Mouse (Mus musculus) neural tube, embryonic 13.5 days (tissue): ENCODE results near the gene Cd164l2. TPM values are rescaled to one million over a fixed set of nuclear protein-coding genes. Genes with fewer than 3 reads are reported as not detected.

Source experiments
- ATAC-seq: fragments of 200-750 bp; cut with Nextera tagmentation; 2 replicates; pipeline ENCODE4 v1.8.0; 2017; ENCODE audit warnings: low read depth, mild to moderate bottlenecking, moderate TSS enrichment, moderate library complexity
- H3K27ac ChIP-seq: fragments of 300-500 bp; sonication (generic); replicated peaks from 2 replicates; pipeline ENCODE4 v1.5.1; 2015; ENCODE audit warnings: moderate library complexity, mild to moderate bottlenecking, inconsistent platforms
- H3K27me3 ChIP-seq: fragments of 300-500 bp; sonication (generic); 2 replicates; pipeline ENCODE4 v1.6.1; 2015; ENCODE audit warnings: mild to moderate bottlenecking, inconsistent platforms
- H3K36me3 ChIP-seq: fragments of 300-500 bp; sonication (generic); 2 replicates; pipeline ENCODE4 v1.6.1; 2015; ENCODE audit warnings: mild to moderate bottlenecking, inconsistent platforms
- H3K4me1 ChIP-seq: fragments of 300-500 bp; sonication (generic); replicated peaks from 2 replicates; pipeline ENCODE4 v1.6.1; 2015; ENCODE audit warnings: inconsistent platforms
- H3K4me2 ChIP-seq: fragments of 300-500 bp; sonication (generic); 2 replicates; pipeline ENCODE4 v1.6.1; 2015; ENCODE audit warnings: inconsistent platforms, mild to moderate bottlenecking, moderate library complexity
- H3K4me3 ChIP-seq: fragments of 300-500 bp; sonication (generic); 2 replicates; pipeline ENCODE4 v1.5.1; 2015; ENCODE audit warnings: mild to moderate bottlenecking, inconsistent platforms
- H3K9ac ChIP-seq: fragments of 300-500 bp; sonication (generic); 2 replicates; pipeline ENCODE4 v1.6.1; 2015; ENCODE audit warnings: moderate library complexity, mild to moderate bottlenecking, inconsistent platforms
- H3K9me3 ChIP-seq: fragments of 300-500 bp; sonication (generic); 2 replicates; pipeline ENCODE4 v1.6.1; 2016; ENCODE audit warnings: inconsistent platforms
- WGBS: fragments of 180-500 bp; shearing (Covaris S2); methylation state at CpG from one replicate; pipeline ENCODE4 v1.1.7; 2015; 5-methylcytosine and 5-hydroxymethylcytosine counted together
- polyA plus RNA-seq: library from polyadenylated mRNA; unstranded; fragments of >200 nt; fragmentation: Nextera tagmentation; extraction: Ambion mirVana; gene quantifications from 2 replicates; pipeline ENCODE4 v1.2.1, GENCODE M21; 2015

Gene Cd164l2
- polyA plus RNA-seq, 1 experiment from 2014 or later = 1.1 TPM

- H3K36me3 ChIP-seq = no peaks in the 10 kb centered on the region
- H3K27ac ChIP-seq = no peak overlapping the region
- WGBS = 76% methylated on average over 13 of the region's 13 CpGs
- ATAC-seq = no peak
- no peak overlapping the region for H3K4me3 ChIP-seq
- H3K4me2 ChIP-seq = no peak overlapping the region
- peaks cover 12% of the 10 kb centered on the region for H3K4me1 ChIP-seq
- H3K27me3 ChIP-seq = peaks cover 89% of the 10 kb centered on the region
- H3K9me3 ChIP-seq = no peaks in the 10 kb centered on the region
- no peak overlapping the region for H3K9ac ChIP-seq
Measured at GRCm38 (mm10) chr4:133247806-133248449, 36.0 kb downstream of the Cd164l2 start.

DNA sequence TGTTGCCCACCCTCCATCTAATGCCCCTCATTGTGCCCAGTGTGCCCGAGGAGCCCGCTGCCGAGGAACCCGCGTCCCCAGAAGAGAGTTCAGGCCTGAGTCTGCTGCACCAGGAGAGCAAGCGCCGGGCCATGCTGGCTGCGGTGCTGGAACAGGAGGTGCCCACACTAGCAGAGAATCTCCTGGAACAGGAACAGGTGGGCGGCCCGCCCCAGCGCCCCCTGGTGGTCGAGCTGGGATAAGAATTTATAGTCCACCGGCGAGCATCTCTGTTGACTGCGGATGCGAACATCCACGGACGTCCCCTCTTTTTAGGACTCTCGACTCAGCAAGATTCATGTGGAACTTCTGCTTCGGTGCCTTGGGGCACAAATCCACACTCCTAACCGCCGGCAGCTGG lies 38.7 kb downstream of the Cd164l2 start:
- ATAC-seq = peak; percentile 56; the same call in 1 of the 2 replicates
- H3K4me3 ChIP-seq = peak overlapping the region; percentile 27
- H3K27me3 ChIP-seq = peaks cover 95% of the 10 kb centered on the region
- peak overlapping the region; percentile 59 for H3K9ac ChIP-seq
- H3K36me3 ChIP-seq = no peaks in the 10 kb centered on the region
- WGBS = 3% methylated on average over 22 of the region's 22 CpGs
- peak overlapping the region; percentile 53 for H3K4me2 ChIP-seq
- H3K27ac ChIP-seq = no peak overlapping the region
- no peaks in the 10 kb centered on the region for H3K9me3 ChIP-seq
- H3K4me1 ChIP-seq = peaks cover 12% of the 10 kb centered on the region

DNA sequence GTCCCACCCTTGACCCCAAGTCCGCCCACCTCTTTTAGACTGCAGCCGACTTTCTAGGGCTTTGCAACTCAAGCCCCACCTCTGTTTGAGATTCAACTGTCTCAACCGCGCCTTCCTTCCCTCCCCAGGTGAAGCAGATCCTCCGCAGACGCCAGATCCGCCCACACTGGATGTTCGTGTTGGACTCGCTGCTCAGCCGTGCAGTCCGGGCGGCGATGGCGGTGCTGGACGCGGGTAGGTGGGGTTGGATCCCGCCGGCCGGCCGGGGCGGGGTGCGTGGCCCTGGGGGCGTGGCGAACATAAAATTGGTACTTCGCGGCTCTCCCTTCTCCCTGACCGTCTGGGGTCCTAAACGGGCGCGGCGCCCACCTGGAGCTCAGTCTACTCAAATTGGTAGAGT lies 39.3 kb downstream of the Cd164l2 start:
- peak overlapping the region; percentile 59 for H3K9ac ChIP-seq
- H3K9me3 ChIP-seq = no peaks in the 10 kb centered on the region
- H3K4me3 ChIP-seq = peak overlapping the region; percentile 27
- no peak for ATAC-seq
- peaks cover 12% of the 10 kb centered on the region for H3K4me1 ChIP-seq
- no peaks in the 10 kb centered on the region for H3K36me3 ChIP-seq
- WGBS = 1% methylated on average over 31 of the region's 31 CpGs
- H3K27me3 ChIP-seq = peaks cover 96% of the 10 kb centered on the region
- peak overlapping the region; percentile 53 for H3K4me2 ChIP-seq
- no peak overlapping the region for H3K27ac ChIP-seq

DNA sequence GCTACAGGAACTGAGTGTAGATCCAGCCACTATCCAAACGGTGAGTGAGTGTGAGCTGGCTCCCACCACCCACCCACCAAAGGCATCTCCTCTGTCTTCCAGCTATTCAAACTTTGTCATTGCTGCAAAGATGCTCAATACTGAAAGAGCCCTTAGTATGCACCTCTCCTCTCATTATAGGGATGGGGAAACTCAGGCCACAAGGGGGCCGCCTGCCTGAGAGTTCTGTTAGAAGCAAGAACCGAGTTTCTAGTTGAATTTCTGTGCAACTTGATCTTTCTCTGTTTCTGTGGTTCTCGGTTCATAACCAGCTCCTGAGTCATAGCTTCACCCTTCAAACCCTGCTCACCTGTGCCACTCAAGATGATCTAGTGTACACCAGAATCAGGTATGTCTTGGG lies 40.2 kb downstream of the Cd164l2 start:
- no peaks in the 10 kb centered on the region for H3K36me3 ChIP-seq
- peaks cover 12% of the 10 kb centered on the region for H3K4me1 ChIP-seq
- no peak overlapping the region for H3K27ac ChIP-seq
- WGBS = 43% methylated on average over 4 of the region's 4 CpGs
- no peaks in the 10 kb centered on the region for H3K9me3 ChIP-seq
- no peak for ATAC-seq
- H3K27me3 ChIP-seq = peaks cover 96% of the 10 kb centered on the region
- no peak overlapping the region for H3K4me3 ChIP-seq
- no peak overlapping the region for H3K4me2 ChIP-seq
- H3K9ac ChIP-seq = no peak overlapping the region

GRCm38 (mm10) chr4:133253412-133253811 lies 41.5 kb downstream of the Cd164l2 start:
- Histone ChIP-seq H3K27ac (no peak overlapping the region), H3K9me3 (no peaks in the 10 kb centered on the region), H3K36me3 (no peaks in the 10 kb centered on the region), H3K4me3 (no peak overlapping the region), H3K9ac (no peak overlapping the region), H3K4me2 (no peak overlapping the region), H3K27me3 (peaks cover 93% of the 10 kb centered on the region), H3K4me1 (peaks cover 12% of the 10 kb centered on the region)
- 50% methylated on average over 12 of the region's 12 CpGs for WGBS
- no peak for ATAC-seq

- WGBS = 71% methylated on average over 6 of the region's 6 CpGs
- no peak overlapping the region for H3K4me3 ChIP-seq
- no peak overlapping the region for H3K4me2 ChIP-seq
- peaks cover 76% of the 10 kb centered on the region for H3K27me3 ChIP-seq
- H3K36me3 ChIP-seq = no peaks in the 10 kb centered on the region
- H3K9ac ChIP-seq = no peak overlapping the region
- H3K27ac ChIP-seq = no peak overlapping the region
- no peak for ATAC-seq
- no peaks in the 10 kb centered on the region for H3K9me3 ChIP-seq
- peaks cover 12% of the 10 kb centered on the region for H3K4me1 ChIP-seq
Measured at GRCm38 (mm10) chr4:133255392-133255791, 43.5 kb downstream of the Cd164l2 start.

- Histone ChIP-seq H3K27ac (no peak overlapping the region), H3K9ac (no peak overlapping the region), H3K4me3 (no peak overlapping the region), H3K4me1 (no peaks in the 10 kb centered on the region; the same call in 1 of the 2 replicates), H3K9me3 (no peaks in the 10 kb centered on the region), H3K4me2 (no peak overlapping the region), H3K27me3 (peaks cover 61% of the 10 kb centered on the region), H3K36me3 (no peaks in the 10 kb centered on the region)
- ATAC-seq = no peak
- WGBS = 19% methylated on average over 24 of the region's 24 CpGs
Measured at GRCm38 (mm10) chr4:133256820-133257219, 44.9 kb downstream of the Cd164l2 start.

- no peak overlapping the region for H3K27ac ChIP-seq
- no peak for ATAC-seq
- no peak overlapping the region for H3K4me2 ChIP-seq
- WGBS = 40% methylated on average over 12 of the region's 12 CpGs
- H3K36me3 ChIP-seq = no peaks in the 10 kb centered on the region
- no peak overlapping the region for H3K9ac ChIP-seq
- no peaks in the 10 kb centered on the region for H3K9me3 ChIP-seq
- H3K4me1 ChIP-seq = no peaks in the 10 kb centered on the region; the same call in 1 of the 2 replicates
- H3K4me3 ChIP-seq = no peak overlapping the region
- peaks cover 57% of the 10 kb centered on the region for H3K27me3 ChIP-seq
Measured at GRCm38 (mm10) chr4:133257230-133257629, 45.3 kb downstream of the Cd164l2 start.

DNA sequence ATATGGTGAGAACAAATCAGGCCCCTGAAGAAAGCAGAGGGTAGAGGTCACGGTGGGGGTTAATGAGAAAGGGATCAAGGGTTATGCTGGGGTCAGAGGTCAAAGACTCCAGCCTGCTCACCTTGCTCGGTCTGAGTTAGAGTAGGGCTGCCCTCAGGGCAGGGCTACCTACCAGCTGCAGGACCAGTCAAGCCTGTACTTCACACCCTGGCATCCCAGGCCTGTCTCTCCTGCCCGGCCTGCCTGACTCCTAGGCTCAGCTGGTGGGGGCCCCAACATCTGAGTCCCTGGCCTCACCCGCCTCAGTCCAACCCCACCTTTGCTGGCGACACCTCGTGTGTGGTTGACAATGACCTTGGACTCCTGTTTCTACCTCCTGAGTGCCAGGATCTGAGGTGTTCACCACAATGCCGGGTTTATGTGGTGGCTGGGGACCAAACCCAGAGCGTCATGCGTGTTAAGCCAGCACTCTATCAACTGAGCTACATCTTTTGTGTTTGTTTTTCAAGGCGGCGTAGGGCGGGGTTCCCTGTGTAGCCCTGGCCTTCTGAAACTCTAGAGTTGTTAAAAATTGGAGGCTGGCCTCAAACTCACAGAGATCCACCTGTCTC lies 46.0 kb downstream of the Cd164l2 start:
- Histone ChIP-seq H3K27me3 (peaks cover 51% of the 10 kb centered on the region), H3K27ac (no peak overlapping the region), H3K4me3 (no peak overlapping the region), H3K9me3 (no peaks in the 10 kb centered on the region), H3K36me3 (no peaks in the 10 kb centered on the region), H3K4me1 (no peaks in the 10 kb centered on the region; the same call in 1 of the 2 replicates), H3K4me2 (no peak overlapping the region), H3K9ac (no peak overlapping the region)
- ATAC-seq = no peak
- WGBS = 82% methylated on average over 12 of the region's 12 CpGs

DNA sequence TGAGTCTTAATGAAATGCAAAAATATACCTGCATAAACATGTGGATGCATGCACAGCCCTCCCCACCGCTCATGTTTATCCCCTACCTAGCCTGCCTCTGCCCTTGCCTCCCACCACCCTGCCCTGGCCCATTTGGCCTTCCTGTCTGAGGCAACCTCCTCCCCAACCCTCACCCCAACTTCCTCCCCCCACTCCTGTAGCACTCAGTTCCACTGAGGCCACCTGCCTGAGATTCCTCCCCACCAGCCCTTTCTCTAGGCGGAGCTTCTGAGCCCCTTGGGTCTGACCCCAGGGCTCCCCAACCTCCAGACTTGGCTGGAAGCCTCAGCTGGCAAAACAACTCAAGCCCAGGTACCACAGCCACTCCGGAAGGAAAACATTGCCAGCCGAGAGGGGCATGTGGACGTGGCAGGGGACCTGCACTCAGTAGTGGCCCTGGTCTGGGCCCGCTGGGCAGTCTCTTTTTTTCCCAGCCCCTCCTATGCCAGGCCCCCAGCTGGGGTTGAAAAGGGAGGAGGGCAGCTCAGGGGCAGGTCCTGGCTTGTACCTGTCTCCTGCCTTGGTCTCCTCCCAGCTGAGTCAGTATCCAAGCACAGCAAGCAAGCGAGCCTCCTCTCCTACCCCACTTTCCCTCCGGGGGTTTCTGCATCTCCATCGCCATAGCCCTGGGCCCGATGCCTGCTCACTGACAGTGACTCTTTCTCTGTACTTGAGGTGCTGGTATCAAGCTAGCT lies 49.9 kb downstream of the Cd164l2 start:
- Histone ChIP-seq H3K4me1 (no peaks in the 10 kb centered on the region), H3K27me3 (peaks cover 14% of the 10 kb centered on the region), H3K4me2 (no peak overlapping the region), H3K9me3 (no peaks in the 10 kb centered on the region; the same call in 1 of the 2 replicates), H3K4me3 (no peak overlapping the region), H3K36me3 (peaks cover 34% of the 10 kb centered on the region), H3K9ac (no peak overlapping the region), H3K27ac (no peak overlapping the region)
- WGBS = 50% methylated on average over 10 of the region's 10 CpGs
- ATAC-seq = no peak

DNA sequence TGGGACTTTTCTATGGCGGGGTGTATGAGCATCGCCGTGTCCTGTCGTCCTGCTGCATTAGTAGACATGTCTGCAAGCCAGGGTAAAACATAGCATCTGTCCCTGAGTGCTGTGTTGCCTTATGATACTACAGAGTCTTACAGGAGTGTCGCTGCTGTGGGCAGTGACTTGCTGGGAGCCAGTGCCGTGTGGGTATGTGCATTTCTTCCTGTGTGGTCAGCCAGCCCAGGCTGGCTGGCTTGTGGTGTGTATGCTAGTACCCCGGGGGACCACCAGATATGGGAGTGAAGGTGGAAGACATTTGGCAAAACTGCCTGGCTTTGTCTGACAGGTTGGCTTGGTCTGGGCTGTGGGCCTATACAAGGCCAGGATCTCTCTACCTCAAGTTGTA lies 50.4 kb downstream of the Cd164l2 start:
- Histone ChIP-seq H3K27me3 (peaks cover 8% of the 10 kb centered on the region), H3K4me2 (no peak overlapping the region), H3K9ac (no peak overlapping the region), H3K36me3 (peaks cover 40% of the 10 kb centered on the region), H3K4me1 (no peaks in the 10 kb centered on the region), H3K27ac (no peak overlapping the region), H3K9me3 (no peaks in the 10 kb centered on the region; the same call in 1 of the 2 replicates), H3K4me3 (no peak overlapping the region)
- WGBS = 71% methylated on average over 7 of the region's 7 CpGs
- ATAC-seq = no peak

- no peaks in the 10 kb centered on the region; the same call in 1 of the 2 replicates for H3K9me3 ChIP-seq
- 43% methylated on average over 7 of the region's 7 CpGs for WGBS
- H3K9ac ChIP-seq = no peak within 1 kb of the TSS
- H3K4me3 ChIP-seq = no peak within 1 kb of the TSS
- H3K4me1 ChIP-seq = no peaks in the 10 kb centered on the region
- H3K36me3 ChIP-seq = peaks cover 45% of the 10 kb centered on the region
- H3K27me3 ChIP-seq = peaks cover 3% of the 10 kb centered on the region
- no peak for ATAC-seq
- H3K4me2 ChIP-seq = no peak within 1 kb of the TSS
- H3K27ac ChIP-seq = no peak within 1 kb of the TSS
Measured at GRCm38 (mm10) chr4:133262882-133263281, 51.0 kb downstream of the Cd164l2 start, which contains the start of gene Sytl1. TSS of gene Sytl1 (minus strand) at chr4:133263113.
